Mouse (Mus musculus): Measurements from ENCODE around the gene Kdm2a.

DNA sequence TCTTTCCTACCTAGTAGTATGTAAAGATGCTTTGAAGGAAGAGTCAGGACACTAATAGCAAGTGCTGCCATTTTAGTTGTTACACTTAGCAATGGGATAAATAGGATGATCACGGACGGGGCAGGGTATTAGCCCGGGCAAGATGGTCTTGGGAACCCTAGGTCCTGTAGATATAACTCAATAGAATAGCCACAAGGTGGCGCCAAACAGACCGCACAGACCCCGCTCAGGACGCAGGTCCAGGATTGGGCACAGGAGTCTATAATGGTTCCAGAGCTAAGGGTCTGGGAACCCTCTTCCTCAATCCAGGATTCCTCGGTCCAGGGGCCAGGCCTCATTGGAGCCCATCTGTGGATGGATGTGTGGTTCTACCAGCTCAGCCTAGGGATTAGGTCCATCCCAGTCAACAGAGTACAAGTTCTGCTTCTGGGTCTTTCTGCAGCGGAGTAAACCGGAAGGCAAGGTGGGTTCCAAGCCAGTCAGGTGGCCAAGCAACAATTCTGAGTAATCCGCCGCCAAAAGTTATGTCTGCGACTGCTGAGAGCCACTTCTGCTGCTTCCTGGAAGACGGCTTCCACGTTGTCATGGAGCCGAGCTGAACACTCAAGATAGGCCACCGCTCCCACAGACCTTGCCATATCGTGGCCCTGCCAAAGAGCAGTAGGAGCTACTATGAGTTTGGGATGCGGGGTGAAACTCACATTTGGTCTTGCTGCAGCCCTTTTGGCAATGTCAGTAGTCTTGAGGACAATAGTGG, 27.7 kb upstream of the Kdm2a start:
- TF ChIP-seq HCFC1 (IDR thresholded peaks at IDR 0.05; ENCODE audit: borderline replicate concordance, insufficient read depth, low read length) (no peak), CHD2 (IDR thresholded peaks at IDR 0.05; ENCODE audit: low read depth, low read length) (no peak), ZNF384 (IDR thresholded peaks at IDR 0.05; ENCODE audit: low read depth, low read length) (no peak), ZC3H11A (IDR thresholded peaks at IDR 0.05; ENCODE audit: borderline replicate concordance, low read depth, low read length) (no peak)
